Mouse (Mus musculus) kidney, adult 2 months (tissue): ENCODE measurements at regions not wholly inside any gene's neighbourhood (a gene's known extent, or its start where the extent isn't known, plus 50 kb on each side); places are given as distances from the start of the nearest gene placed in this dataset.

Source experiments
- DNase-seq: peaks from one replicate; pipeline ENCODE4 v3.0.0; 2021
- H3K27ac ChIP-seq: fragments of 200-500 bp; 2 replicates; pipeline ENCODE4 v1.5.1; 2012; ENCODE audit warnings: low read depth, low read length, control low read depth, inconsistent platforms; ENCODE audit not compliant: insufficient read depth
- H3K27me3 ChIP-seq: fragments of 200-500 bp; replicated peaks from 2 replicates; pipeline ENCODE4 v1.6.1; 2012; ENCODE audit warnings: mild to moderate bottlenecking, moderate library complexity, low read length, inconsistent platforms; ENCODE audit not compliant: control insufficient read depth, insufficient read depth
- H3K36me3 ChIP-seq: fragments of 200-500 bp; 2 replicates; pipeline ENCODE4 v1.6.1; 2012; ENCODE audit warnings: mild to moderate bottlenecking, moderate library complexity, low read length, inconsistent platforms; ENCODE audit not compliant: control insufficient read depth, insufficient read depth
- H3K4me1 ChIP-seq: fragments of 200-500 bp; 2 replicates; pipeline ENCODE4 v1.6.1; 2011; ENCODE audit warnings: low read length; ENCODE audit not compliant: control insufficient read depth, insufficient read depth
- H3K4me3 ChIP-seq: fragments of 200-500 bp; 2 replicates; pipeline ENCODE4 v1.5.1; 2011; ENCODE audit warnings: mild to moderate bottlenecking, low read depth, low read length, control low read depth; ENCODE audit not compliant: insufficient read depth
- CTCF ChIP-seq: fragments of 200-500 bp; conservative IDR thresholded peaks from 2 replicates; pipeline ENCODE4 v1.5.1; 2011; ENCODE audit warnings: low read depth, mild to moderate bottlenecking, control low read depth, low read length, moderate library complexity, mixed read lengths; ENCODE audit not compliant: insufficient read depth, insufficient read length
- POLR2A ChIP-seq: fragments of 200-500 bp; IDR thresholded peaks from one replicate; pipeline ENCODE4 v1.6.1; 2011; ENCODE audit warnings: low read depth, low read length, control low read depth
- WGBS: fragments of 180-500 bp; shearing (Covaris S2); methylation state at CpG from one replicate; pipeline ENCODE4 v1.1.7; 2018; 5-methylcytosine and 5-hydroxymethylcytosine counted together

DNA sequence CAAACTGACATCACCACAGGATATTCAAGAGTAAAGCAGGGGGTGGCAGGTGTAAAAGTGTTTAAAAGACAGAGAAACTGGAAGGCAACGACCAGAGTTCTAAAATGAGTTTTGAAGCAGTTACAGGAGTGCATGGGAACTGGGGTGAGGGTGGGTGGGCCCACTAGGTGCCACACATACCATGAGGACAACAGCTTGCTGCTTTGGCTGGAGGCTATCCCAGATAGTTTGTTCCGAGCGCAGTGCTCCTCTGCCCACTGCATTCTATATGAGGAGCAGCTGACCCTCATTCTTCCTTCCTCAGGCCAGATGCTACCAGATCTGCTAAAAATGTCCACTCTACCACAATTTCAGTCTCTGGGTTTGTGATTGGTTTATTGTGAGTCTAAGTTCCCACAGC, 234.6 kb upstream of the 4930412O13Rik start:
- WGBS: 78% methylated on average over 3 of the region's 3 CpGs
- TF ChIP-seq CTCF: no peak
- TF ChIP-seq POLR2A: no peak
- Histone ChIP-seq H3K4me3 (no peak overlapping the region), H3K36me3 (no peaks in the 10 kb centered on the region), H3K4me1 (no peaks in the 10 kb centered on the region), H3K27ac (no peak overlapping the region), H3K27me3 (no peaks in the 10 kb centered on the region)
- DNase-seq: no peak

DNA sequence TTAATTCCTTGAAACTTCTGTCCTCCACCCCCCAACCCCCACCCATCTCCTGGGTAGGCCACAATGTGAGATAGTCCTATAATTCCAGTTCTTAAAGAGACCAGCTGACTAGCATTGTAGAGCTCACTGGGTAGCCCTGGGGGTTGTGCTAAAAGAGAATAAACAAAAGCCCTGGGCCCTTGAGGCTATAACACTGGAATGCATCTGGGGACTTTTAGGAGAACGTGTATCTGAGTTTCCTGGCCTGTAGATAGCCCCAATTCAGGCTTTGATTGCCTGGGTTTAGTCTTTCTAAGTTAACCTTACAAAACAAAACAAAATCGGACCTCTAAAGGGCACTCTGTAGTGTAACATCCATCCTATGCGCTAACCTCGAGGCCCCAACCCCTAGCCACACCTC, 234.1 kb upstream of the 4930412O13Rik start:
- H3K27me3 ChIP-seq: no peaks in the 10 kb centered on the region
- TF ChIP-seq POLR2A (no peak), CTCF (no peak)
- no peaks in the 10 kb centered on the region for H3K36me3 ChIP-seq
- H3K4me1 ChIP-seq: no peaks in the 10 kb centered on the region
- no peak overlapping the region for H3K27ac ChIP-seq
- no peak overlapping the region for H3K4me3 ChIP-seq
- DNase-seq: no peak
- 24% methylated on average over 4 of the region's 4 CpGs for WGBS

- Histone ChIP-seq H3K36me3 (no peaks in the 10 kb centered on the region), H3K27ac (no peak overlapping the region), H3K4me1 (no peaks in the 10 kb centered on the region), H3K4me3 (no peak overlapping the region), H3K27me3 (no peaks in the 10 kb centered on the region)
- DNase-seq: no peak
- TF ChIP-seq POLR2A (no peak), CTCF (no peak)
- 96% methylated on average over 1 of the region's 1 CpGs for WGBS
These were observed 231.0 kb upstream of the 4930412O13Rik start for GRCm38 (mm10) chr2:9650082-9650481.

- no peak for DNase-seq
- TF ChIP-seq CTCF: no peak
- no peak for TF ChIP-seq POLR2A
- Histone ChIP-seq H3K27me3 (no peaks in the 10 kb centered on the region), H3K27ac (no peak overlapping the region), H3K4me1 (no peaks in the 10 kb centered on the region), H3K4me3 (no peak overlapping the region), H3K36me3 (no peaks in the 10 kb centered on the region)
- 88% methylated on average over 4 of the region's 4 CpGs for WGBS
These were observed 222.2 kb upstream of the 4930412O13Rik start for GRCm38 (mm10) chr2:9658880-9659279.

DNA sequence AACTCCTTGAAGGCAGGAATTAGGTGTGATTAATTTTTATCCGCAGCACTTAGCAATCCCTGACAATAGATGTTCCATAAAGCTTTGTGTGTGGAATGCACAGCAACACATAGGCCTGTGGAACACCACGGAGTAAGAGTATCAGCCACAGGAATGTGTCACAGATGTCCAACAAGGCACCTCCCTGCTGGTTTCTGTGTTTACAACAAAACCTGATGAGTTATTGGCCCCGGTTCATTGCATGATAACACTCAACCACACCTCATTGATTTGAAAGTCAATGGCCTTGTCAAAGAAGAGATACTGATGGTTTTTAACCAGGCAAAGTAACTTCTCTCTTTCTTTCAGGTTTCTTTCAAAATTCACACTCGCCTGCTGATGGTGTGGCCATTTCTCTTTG, 211.4 kb upstream of the 4930412O13Rik start:
- DNase-seq: no peak
- TF ChIP-seq POLR2A: no peak
- TF ChIP-seq CTCF: no peak
- no peaks in the 10 kb centered on the region for H3K27me3 ChIP-seq
- H3K4me1 ChIP-seq: no peaks in the 10 kb centered on the region
- no peaks in the 10 kb centered on the region for H3K36me3 ChIP-seq
- 66% methylated on average over 4 of the region's 4 CpGs for WGBS
- no peak overlapping the region for H3K27ac ChIP-seq
- H3K4me3 ChIP-seq: no peak overlapping the region

- no peak overlapping the region for H3K4me3 ChIP-seq
- no peaks in the 10 kb centered on the region for H3K27me3 ChIP-seq
- no peaks in the 10 kb centered on the region for H3K4me1 ChIP-seq
- TF ChIP-seq CTCF: no peak
- TF ChIP-seq POLR2A: no peak
- no peaks in the 10 kb centered on the region for H3K36me3 ChIP-seq
- no peak overlapping the region for H3K27ac ChIP-seq
- 50% methylated on average over 7 of the region's 7 CpGs for WGBS
- no peak for DNase-seq
These were observed 199.3 kb upstream of the 4930412O13Rik start for GRCm38 (mm10) chr2:9681691-9682152.

DNA sequence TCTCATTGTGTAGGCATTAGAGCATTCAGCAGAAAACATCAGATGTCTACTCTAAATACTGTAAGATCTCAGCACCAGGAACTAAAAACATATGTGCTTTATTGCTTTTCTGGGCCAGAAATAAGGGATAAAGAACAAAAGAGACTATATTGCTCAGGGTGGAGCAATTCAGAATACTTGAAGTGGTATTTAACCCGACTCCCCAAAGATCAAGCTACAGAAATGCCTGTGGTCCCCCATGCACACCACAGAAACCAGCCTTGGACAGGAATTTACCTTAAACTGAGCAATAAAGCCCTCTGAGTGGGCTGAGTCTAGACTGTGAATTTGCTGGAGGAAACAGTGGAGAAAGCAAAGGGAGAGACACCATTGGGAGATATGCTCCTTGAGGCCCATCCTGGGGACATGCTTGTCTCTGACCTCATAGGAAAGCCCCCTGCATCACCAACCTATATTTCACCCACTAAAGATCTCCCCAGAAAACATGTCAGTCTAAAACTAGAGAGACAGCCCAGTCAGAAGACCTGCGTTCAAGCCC, 197.3 kb upstream of the 4930412O13Rik start:
- no peaks in the 10 kb centered on the region for H3K4me1 ChIP-seq
- no peak overlapping the region for H3K4me3 ChIP-seq
- no peak for DNase-seq
- H3K27me3 ChIP-seq: no peaks in the 10 kb centered on the region
- H3K36me3 ChIP-seq: no peaks in the 10 kb centered on the region
- H3K27ac ChIP-seq: no peak overlapping the region
- TF ChIP-seq POLR2A (no peak), CTCF (no peak)
- 85% methylated on average over 2 of the region's 2 CpGs for WGBS
